Mouse (Mus musculus): ENCODE results near the gene Gm21972.

Gene Gm21972

DNA sequence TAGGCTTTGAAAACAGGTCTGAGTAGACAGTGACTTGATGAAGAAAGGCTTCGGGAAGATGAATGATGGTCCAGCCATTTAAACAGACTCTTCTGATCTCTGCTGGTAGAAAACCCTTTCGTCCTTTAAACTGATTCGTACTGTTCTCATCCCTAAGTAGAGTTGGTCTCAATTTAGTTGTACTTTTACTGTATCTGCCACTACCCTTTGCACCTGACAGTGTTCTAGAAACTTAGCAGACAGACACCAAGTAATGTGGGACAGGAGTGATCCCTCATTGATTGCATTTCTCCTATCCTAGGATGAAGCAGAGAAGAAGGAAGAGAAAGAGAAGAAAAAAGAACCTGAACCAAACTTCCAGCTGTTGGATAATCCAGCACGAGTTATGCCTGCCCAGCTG is at the start of gene Gm21972:
TSS of gene Gm21972 (plus strand) at position 301 of the 400 bp plus-strand sequence.
- no peak for DNase-seq

DNA sequence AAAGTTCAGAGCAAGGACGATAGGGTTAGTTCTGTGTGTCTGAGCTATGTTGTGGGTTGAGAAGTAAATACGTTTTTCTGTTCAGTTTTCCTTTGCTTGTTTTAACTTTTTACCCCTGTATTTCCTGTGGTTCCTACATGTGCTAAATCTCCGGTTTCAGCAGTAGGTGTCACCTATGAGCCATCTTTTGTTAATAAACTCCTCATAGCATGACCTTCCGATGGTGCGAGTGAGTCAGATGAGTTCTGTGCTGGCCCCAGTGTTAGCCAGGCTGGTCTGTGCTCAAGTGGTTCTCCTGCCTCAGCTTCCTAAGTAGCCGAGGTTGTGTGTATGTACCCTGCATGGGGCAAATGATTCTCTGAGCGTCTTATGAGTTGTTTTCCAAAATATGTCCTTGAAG is 39.0 kb upstream of the Gm21972 start:
- DNase-seq = no peak

DNA sequence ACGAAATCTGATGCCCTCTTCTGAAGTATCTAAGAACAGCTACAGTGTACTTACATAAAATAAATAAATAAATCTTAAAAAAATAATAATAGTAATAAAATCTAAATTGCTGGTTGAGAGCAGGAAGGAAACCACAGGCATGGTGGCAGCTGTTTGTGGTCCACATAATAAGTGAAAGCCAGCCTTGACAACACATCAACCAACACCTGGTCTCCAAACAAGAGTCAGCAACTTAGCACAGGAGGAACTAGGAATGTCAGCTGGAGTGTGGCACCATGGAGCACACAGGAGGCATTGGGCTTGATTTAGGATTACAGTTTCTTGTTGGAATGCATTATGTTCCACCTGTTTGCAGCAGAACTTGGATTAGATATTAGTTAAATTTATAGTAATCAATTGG is 28.4 kb upstream of the Gm21972 start:
- no peak for DNase-seq

DNA sequence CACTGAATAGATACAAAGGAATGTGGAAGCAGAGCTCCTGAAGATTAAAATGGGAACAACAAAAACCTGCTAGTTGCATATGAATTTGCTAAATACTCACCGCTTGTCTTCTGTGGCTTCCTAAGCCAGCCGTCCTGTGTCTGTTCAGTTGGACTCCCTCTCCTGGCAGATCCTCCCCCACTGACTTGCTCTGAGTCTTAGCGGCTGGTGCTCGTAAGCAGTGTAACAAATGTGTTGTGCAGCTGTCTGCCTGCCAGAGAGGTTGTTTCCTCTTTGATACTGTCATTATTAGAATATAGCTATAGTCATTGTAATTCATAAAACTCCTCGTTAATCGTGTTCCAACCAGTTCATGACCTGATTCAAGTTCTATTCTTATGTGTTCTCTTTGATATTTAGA is 21.7 kb upstream of the Gm21972 start, which contains the start of gene Htr2b:
TSS of gene Htr2b (minus strand) at position 192 of the 400 bp plus-strand sequence.
- peak; percentile 23 for DNase-seq

DNA sequence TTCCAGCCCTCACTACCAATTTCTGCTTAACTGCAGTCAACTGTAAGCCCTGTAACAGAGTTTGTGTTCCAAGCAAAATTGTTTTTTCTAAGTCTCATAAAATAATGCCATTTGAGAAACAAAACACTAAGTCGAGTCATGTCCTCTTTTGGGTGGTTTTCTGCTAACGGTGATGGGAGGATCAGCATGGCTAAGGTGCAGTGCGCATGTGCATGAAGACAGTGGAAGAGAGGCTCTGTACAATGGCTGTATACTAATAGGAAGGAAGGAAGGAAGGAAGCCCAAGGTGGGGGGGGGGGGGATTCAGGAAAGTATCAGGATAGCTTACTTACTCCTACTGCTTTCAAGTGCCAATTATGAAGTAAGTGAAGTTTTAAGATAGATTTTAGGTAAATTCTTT is 19.3 kb upstream of the Gm21972 start:
- DNase-seq = peak; percentile 5

DNA sequence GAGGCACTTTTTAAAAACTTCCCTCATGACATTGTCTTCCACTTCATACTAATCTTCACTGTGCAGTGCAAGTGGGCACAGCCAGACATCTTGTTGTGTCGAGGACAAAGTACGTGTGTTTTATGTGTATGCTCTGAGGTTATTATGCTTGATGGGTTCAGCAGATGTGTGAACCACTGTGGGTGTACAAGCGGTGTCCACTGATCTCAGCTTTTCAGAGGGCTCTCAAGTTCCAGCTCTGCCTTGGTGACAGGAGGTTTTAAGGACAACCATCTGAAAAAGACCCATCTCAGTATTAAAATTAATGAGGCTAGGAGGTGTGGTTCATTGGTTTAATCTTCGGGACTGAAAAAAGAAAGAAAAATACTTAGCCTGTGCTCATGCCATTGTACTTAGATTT is 13.9 kb upstream of the Gm21972 start:
- DNase-seq = no peak

DNA sequence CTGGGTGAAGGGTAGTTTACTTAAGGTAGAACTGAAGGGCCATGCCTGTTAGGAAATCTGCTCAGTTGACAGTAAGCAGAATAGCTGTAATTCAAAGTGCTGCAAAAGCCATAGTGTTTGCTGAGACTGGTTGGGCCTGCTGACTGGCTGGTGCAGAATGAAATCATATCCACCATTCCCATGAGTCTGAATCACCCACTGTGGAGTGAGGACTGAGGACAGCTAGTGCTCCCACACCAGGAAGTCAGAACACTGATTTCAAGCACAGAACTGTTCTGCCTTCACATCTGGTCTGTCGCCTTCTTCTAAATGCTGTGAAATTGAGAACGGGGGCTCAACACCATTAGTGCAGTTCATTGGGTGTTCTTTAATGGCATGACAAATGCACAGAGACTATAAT is 7.4 kb upstream of the Gm21972 start:
- DNase-seq = no peak

DNA sequence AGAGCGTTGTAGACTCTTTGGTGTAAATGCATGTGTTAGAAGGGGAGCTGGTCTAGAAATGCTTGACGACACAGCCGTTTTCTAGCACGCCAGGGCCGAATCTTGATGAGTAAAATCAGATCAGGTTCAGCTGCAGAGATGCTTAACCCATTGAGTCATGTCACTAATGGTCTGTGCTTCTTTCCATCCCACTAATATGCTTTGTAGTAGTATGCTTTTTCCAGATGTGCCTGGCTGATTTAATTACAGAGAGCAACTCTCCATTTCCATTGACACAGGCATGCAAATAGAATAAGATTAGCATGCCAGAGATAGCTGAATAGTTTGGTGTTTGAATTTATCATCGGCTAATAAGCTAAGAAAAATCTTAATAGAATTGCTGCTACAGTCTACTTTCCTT is 1.9 kb downstream of the Gm21972 start:
- no peak for DNase-seq

DNA sequence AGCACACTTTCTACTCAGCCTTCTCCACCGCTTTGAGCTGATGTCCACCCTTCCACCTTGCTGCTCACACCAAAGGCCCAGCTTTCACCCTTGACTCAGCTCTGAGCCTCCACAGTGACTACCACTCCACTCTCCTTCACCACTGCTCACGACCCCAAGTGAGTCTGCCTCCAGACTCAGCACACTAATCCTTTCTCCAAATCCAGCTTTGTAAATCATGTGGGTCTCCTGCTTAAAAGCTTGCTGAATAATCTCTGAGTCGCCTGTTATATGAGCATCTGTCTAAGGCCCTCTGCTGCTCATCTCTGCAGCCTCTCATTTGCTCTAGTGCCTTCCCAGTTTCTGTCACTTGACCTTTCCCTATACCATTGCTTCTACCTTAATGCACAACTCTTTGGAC is 7.6 kb downstream of the Gm21972 start:
- DNase-seq = no peak

DNA sequence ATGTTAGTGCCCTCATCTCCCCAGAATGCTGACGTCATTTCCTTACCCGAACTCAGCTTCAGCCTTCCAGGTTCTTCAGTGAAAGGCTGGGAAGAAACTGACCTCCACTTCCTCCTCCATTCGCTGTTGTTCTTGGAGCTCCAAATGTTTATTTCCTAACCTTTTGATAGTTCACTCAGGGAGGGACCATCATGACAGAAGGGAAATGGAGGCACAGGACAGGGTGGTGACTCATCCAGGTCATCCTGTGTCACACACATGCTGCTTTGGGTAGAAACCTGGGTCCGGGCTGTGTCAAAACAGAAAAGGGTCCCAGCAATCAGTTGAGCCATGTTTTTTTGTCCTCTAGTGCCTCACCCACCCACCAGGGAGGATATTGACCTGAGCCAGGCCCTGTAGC is 9.7 kb downstream of the Gm21972 start:
- DNase-seq = no peak

DNA sequence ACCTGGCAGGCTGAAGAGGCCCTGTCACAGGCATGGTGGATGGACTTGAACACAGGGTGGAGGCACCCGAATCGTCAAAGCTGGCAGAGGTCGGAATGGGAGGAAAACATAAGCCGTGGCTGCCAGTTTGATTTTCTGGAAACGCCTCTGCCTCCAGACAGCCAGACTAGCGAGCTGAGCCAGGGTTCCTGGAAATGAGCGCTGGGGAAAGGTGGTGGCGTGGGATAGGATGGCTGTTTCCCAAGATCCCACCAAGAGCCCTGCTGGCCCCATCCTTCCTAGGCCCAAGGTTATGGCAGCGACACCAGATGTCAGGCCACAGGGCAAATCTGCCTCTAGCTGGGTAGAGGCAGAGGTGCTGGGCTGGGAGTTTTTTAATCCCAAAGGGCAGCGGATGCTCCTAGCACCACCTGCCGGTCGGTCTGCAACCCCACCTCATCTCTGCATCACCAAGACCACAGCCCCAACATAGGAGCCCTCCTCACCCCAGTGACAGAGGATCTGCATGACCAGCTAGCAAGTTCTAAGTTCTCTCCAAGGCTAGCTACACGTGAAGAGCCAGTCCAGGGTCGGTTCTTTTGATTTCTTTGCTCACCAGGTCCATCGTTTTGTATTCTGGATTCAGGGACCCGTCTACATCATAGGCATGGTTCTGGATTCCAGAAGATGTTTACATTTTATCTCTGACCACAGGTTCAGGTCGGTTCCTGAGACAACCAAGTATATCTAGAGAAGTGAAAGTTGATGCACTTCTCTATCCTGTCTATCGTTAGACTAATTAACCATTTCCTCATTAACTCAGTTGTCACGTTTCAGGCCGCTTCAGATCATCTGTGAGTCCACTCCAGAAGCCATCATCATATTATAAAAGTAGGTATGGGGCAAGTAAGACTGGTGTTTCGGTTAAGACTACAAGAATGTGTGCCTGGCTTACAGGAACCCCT is 10.8 kb downstream of the Gm21972 start:
- DNase-seq = no peak

DNA sequence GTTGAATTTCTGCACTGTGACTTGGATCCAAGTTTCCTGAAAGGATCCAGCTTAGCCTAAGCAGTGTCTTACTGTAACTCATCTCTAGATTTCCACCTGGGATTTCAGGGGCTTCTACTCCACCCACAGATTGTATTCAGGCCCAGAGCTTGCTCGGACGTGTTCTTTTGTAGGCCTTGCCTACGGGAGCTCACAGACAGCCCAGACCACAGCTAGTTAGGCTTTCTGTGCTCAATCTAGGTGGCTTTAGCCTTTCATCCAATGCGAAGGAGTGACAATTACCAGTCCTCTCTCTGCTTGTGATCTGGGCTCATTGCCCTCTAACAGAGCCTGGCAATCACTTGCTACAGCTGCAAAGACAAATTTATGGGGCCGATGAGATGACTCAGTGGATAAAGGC is 12.9 kb downstream of the Gm21972 start:
- DNase-seq = no peak

DNA sequence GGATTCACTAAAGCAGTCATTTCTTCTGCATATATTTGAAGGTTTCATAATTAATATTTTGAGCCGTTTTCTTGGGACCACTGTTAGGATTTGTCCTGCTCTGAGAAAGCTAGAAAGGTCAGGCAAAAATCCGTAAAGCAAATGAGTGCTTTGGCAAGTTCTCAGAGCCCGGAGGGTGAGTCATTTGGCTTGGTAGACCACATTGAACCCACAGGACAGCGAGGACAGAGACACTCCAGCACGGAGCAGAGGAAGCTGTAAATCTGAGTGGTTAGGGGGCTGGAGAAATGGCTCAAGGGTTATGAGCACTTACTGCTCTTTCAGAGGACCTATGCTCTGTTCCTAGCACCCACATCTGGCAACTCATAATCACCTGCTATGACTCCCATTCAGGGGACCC is 14.1 kb downstream of the Gm21972 start:
- no peak for DNase-seq

DNA sequence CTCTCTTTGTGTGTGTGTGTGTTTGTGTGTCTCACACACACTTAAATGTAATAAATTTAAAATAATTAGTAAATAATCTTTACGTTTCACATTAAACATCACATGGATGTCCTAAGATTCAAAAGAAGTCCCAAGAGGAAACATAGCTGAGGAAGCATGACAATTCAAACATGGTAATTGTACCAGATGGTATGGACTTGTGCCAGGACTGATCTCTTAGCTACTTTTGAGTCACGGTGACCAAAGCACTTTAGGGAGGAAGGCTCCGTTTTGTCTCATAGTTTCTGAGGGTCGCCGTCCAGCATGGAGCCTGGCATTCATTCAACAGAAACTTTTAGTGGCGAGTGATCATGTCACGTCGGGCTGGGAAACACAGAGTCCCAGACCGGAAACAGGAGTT is 14.7 kb downstream of the Gm21972 start:
- no peak for DNase-seq

DNA sequence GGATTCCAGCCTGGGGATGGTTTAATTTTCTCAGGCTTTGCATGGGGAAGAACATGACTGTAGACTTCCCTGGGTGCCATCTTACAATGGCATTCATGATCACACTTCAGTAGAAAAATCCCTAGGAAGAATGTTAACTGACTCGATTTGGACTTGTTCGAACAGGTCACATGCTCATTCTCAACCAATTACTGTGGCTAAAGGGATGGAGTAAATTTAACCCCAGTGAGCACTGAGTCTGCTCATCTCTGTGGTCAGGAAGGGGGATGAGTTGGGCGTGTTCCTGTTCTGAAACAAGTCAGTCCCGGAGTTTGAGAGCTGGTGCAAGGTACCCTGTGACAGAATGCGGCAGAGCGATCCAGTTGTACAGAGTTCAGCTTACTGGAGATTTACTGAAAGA is 17.5 kb downstream of the Gm21972 start:
- no peak for DNase-seq

DNA sequence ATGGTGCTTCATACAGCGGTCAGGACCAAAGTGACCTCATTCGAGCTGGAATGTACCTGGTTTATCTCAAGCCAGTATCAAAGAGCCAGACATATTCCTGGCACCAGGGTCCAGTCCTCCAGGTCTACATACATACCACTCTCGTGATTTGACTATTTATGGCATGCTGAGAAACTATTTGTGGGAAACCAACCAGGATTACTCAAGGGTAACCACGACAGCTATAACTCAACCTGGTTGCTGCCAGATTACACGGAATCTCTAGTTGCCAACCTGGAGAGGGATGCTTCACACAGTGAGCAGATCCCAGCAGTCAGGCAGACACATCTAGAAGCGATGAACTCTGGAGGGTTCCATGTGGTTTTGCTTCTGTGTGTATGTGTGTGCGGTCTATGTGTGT is 17.9 kb downstream of the Gm21972 start:
- no peak for DNase-seq

DNA sequence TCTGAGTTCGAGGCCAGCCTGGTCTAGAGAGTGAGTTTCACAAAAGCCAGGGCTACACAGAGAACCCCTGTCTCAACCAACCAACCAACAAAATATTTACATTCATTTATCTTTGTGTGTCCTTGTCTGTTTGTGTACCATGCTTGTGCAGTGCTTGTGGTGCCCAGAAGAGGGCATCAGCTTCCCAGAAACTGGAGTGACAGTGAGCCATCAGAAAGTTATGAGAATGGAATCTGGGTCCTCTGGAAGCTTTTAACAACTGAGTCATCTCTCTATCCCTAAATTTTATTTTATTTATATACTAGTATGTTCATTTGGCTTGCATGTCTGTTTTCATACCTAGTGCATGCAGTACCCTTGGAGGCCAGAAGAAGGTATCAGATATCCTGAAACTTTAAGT is 19.2 kb downstream of the Gm21972 start:
- peak; percentile 42 for DNase-seq

DNA sequence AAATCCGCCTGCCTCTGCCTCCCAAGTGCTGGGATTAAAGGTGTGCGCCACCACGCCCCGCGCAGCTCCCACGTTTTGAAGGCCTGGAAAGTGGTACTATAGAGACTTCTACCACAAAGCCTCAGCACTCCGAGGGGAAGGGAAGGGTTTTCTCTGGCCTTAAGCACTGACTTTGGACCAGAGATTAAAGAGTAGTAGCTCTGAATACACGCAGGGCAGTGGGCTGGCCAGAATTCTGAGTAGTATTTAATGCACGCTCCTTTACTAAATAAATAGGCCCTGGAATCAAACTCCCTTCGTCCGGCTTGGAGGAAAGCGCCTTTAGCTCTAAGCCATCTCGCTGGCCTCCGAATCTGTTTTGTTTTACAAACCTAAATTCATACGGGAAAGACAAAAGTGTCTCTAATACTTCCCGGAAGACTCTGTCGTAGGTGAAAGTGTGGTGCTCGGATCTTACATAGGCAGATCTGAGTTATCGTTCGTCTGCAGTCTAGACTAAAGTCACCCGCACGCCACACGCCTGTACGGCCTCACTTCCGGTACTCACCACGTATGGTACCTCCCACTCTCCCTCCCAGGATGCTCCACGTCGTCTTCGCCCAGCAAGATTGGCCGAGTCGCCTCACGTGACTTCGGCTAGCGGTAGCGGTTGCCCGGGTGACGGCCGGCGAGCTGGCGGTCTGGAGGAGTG is 20.8 kb downstream of the Gm21972 start, which contains the start of gene Armc9:
TSS of gene Armc9 (plus strand) at position 648 of the 691 bp plus-strand sequence.
- peak; percentile 97 for DNase-seq

DNA sequence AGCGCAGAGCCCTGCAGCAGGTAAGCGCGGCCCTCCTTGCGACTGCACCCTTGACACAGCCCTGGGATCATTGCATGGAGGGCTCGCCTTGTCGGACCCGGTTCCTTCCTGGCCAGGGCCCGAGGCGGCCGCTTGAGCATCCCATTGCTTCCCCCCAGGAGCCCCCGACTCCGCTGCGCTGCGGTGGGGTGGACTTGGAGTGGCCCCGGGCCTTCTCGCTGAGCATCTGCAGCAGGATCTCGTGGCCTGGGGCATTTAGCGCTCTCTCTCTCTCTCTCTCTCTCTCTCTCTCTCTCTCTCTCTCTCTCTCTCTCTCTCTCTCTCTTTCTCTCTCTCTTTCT is 21.4 kb downstream of the Gm21972 start:
- no peak for DNase-seq

DNA sequence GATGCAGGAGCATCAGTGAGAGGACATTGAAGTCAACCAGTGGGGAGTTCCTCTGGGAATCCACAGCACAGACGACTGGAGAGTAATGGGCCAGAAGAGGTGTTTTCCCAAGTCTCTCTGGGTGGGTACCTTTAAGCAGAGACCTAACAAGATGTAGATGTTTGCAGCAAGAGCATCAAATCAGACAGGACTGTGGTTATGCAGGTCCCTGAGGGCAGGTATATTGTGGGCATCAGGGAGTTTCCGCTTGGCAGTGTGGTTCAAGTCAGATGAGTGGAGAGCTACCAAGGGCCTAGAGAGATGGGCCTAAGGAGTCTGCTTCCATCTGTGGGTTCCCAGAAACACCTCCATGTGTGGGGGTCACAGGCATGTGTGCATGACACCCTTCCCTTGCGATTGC is 22.6 kb downstream of the Gm21972 start:
- no peak for DNase-seq

DNA sequence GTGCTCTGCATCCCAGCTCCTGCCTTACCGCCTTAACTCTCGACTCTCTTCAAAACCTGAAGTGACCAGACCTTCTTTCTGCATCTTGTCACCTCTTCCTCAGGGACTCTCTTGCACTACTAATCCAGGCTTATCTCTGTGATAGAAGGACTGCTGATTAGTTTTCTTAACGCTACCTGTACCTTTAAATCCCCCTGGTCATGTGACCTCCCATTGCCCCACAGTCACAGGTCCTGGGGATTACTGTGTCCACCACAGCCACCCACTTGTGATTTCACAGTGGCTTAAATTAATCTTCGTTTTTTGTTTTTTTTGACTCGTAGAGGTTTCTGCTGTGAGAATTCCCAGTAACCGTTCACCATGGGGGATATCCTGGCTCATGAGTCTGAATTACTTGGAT is 23.2 kb downstream of the Gm21972 start:
- DNase-seq = no peak

DNA sequence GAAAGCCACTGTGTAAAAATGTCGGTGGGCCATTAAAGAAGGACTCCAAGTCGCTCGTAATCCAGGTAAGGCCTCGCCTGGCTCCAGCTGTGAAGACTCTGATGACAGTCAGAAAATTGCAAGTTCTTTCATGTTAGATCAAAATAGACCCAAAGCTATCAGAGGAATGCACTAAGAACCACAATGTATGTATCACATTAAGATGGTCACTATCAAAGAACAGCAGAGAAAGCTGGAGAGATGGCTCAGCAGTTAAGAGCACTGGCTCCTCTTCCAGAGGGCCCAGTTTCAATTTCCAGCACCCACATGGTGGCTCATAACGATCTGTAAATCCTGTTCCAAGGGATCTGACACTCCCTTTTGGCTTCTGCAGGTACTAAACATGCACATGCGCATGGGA is 26.6 kb downstream of the Gm21972 start:
- DNase-seq = no peak

DNA sequence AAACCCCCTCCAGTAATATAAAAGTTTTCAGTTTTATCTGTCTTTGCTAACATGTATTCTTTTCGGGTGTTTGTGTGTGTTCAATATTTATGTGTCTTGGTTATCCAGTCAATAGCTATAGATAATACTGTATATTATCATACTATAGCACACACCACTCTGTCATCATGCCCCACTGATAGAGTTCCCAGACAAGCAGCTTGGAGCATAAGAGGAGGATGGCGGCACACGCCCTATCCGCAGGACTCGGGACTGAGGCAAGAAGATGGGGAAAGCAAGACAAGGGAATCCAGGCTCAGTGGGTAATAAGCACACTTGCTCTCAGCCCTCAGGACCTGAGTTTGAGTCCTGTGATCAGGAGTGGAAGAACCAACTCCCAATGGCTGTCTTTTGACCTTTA is 27.0 kb downstream of the Gm21972 start:
- DNase-seq = no peak

DNA sequence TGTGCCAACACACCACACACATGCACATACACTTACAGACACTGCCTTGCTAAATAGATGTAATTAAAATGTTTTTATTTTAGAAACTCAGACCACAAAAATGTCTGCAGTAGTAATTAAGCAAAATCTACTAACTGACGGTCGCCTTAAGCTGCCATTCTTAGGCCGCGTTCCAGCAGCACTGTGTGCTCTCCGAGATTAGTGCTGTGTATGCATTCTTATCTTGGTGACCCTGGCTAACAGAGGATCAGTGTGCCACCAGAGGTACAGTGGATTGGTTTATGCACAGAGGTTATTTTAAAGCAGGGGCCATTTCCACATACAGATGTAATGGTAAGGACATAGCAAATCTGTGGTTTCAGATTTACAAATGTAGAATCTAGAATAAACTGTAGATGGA is 27.6 kb downstream of the Gm21972 start:
- DNase-seq = no peak
